Mouse (Mus musculus): ENCODE data around the gene Gbf1. TPM values are rescaled to one million over a fixed set of nuclear protein-coding genes. Genes with fewer than 3 reads are reported as not detected.

Gbf1 gene
- total RNA-seq, 2 experiments from 2014 or later, result 50.2 to 50.5 TPM

DNA sequence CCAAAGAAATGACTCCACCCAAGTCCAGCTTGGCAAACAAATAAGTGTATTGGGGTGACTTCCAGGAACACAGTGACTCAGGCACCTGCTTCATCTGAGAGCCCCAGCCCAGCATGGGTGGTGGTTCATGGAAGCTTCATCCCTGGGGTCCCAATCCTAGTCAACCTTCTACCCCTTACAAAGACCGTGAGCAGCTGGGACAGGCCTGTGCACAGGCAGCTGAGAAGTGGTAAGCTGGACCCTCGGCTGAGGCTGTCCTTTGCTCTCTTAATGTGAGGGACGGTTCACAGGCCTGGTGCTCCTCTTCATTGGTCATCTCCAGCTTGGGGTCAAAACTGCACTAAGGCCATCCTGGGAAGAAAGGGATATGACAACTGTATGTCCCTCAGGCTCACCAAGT lies 135.3 kb downstream of the Gbf1 start:
- intact Hi-C loops (cut with DNase I), result no loop called here
- DNase-seq, result no peak

DNA sequence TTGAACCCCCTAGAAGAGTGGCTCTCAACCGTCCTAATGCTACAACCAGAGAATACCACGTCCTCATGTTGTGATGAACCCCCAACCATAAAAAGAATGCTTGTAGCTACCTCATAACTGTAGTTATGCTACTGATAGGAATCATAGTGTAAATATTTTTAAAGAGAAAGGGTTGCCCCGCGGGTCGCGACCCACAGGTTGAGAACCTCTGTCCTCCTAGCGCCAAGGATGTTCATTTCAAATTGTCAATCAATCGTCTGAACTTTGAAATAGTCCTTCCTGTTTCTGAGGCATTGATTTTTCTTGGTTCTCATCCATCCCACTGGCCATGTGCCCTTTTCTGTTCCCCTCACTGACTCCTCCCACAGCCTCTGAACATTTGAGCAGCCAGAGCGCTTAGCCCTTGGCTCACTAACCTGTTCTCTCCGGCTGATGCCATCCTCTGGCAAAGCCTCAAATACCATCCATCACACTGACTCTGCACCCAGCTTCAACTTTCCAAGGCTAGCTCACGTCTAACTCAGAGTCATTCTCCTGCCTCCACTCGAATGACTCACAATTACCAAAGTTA lies 138.3 kb downstream of the Gbf1 start:
- DNase-seq, result no peak
- intact Hi-C loops (cut with DNase I), result no loop called here

DNA sequence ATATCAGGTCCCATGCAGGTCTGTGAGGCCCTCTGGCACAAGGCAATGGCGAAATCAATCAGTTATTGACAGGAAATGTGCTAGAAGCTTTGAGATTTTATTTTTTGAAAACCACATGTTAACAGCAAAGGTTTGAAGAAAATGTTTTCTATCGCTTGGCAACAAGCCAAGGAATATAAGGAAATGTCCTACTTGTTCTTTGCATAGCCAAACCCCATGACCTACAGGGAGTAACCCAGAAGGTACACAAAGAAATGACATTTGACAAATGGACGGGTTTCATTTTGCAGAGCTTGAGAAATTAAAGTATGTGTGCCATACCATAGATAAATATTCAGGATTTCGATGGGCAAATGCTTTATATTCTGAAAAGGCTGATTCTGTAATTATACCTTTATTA lies 144.6 kb downstream of the Gbf1 start:
- intact Hi-C loops (cut with DNase I), result no loop called here

DNA sequence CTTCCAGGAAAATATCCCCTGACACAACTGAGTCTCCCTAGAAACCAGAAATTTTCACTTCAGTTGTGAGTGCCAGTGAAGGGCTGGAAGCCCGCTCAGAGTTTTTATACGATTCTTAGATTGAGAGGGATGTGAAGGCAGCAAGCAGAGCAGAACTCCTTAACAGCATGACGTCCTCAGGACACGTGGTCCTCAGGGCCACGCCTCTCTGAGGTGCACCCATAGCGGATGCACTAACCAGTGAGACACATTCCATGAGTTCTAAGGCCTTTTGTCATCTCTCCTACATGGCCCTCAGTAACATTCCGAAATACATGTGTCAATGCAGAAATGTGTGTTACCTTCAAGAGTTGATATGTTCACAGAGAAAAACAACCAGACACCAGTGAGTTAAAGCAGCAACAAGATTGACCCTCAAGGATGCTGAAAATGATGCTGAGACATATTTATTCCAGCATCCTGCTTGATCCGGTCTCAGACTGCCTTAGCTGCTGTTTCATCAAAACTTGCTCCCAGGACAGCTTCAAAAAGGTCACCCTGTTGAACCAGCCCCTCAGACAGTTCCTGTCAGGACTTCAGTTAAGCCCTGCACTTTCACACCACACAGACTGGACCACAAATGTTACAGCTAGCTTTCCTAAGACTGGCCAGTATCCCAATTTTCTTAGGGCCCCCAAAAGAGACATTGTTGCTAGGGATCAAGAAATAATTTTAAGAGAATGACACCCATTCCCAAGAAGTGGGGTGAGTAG lies 148.2 kb downstream of the Gbf1 start:
- DNase-seq, result no peak
- intact Hi-C loops (cut with DNase I), result loop anchor here (5.0 kb wide), 1 partner anchor 67 kb away; no protein-coding TSS in a partner anchor

More for the DNA sequence above, 144.6 kb downstream of the Gbf1 start:
- DNase-seq, result no peak

DNA sequence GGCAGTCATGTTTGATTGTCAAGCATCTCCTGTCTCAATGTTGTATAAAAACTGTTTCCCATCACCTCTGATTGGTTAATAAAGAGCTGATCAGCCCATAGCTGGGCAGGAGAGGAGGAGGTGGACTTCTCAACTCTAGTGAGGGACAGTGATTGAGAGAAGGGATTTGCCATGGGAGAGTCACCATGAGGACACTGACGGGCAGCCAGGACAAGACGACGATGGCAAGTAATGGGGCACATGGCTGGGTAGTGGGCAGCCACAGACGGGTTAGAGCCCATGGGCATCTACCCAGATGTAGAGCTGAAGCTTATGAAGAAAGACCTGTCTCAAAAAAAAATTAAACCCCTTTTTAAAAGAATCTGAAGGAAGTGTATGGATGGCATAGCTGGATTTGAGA lies 150.2 kb downstream of the Gbf1 start:
- no peak for DNase-seq
- intact Hi-C loops (cut with DNase I), result loop anchor here (5.0 kb wide), 1 partner anchor 65 kb away; no protein-coding TSS in a partner anchor

DNA sequence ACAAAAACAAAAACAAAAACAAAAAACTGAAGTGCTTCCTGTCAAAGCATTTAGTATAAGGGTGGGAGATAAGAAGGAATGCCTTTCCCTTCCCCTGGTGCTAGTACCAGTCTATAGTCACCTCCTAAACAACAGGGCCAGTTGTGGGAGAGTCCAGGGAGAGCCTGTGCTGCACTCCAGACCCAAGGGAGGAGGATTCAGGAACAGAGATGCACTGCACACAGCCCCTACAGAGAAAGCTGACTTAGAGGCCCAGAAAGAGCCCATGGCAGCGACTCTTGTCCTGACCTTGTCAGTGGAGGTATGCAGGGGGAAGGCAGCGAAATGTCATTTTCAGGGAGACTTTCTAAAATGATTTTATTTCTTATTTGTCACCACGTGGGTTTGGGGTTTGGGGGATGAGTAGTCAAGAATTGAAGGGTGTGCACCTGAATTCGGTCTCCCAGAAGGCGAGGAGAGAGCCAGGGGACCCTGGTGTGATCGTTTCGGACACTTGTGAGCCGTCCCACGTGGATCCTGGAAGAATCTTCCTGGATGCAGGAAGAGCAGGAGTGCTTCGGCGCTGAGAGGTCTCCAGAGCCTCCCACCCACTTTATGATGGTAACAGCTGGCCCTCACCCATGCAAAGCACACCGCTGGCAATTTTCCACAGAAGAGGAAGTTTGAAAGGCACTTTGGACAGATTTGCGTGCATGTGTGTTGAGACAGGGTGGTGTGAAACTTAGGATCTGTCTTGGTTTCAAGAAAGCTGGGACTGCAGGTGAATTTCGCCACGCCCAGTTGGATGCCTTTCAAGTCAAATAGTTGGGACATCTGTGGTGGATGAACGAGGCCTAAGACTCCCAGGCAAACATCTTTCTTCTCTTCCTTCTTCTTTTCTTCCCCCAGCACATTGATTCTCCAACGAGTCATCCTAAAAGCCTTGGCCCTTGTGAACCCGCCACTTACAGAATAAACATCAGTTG lies 151.2 kb downstream of the Gbf1 start:
- intact Hi-C loops (cut with DNase I), result loop anchor here (1.0 to 5.0 kb wide), 2 partner anchors 27 to 64 kb away; no protein-coding TSS in a partner anchor
- peak in 1 of 2 experiments; percentile 21 for DNase-seq

DNA sequence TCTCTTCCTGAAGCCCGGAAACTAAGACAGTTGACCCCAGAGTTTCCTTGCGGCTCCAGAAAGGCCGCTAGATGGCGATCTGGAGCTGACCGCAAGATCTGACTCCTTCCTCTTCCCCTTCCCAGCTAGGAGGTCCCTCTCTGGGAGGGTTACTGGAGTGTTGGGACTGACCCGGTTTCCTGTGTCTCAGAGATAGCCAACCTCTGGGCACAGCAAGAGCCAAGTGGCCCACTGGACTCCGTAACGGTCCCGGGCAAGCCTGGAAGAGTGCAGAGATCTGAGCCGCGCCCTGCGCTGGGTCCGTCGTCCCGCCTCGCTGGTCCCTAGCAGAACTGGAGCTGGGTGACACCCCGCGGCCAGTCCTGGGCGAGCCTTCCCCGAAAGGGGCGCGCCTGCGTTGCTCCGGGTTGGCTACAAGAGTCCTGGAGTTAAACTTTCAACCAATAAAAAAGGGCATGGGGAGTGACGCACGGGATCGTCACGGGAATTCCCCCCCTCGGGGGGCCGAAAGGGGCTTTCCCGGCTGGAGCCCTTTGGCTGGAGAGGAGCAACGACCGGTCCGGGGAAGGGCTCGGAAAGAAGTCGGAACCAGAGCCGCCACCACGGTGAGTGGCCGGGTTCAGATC lies 152.0 kb downstream of the Gbf1 start, which contains the start of gene Nfkb2:
Gene Nfkb2, plus strand, starts transcription at position 105 of the 626 bp plus-strand sequence.
- intact Hi-C loops (cut with DNase I), result loop anchor here (1.0 to 5.0 kb wide), 2 partner anchors 26 to 63 kb away; no protein-coding TSS in a partner anchor
- DNase-seq, result peak; percentile 97 to 98

DNA sequence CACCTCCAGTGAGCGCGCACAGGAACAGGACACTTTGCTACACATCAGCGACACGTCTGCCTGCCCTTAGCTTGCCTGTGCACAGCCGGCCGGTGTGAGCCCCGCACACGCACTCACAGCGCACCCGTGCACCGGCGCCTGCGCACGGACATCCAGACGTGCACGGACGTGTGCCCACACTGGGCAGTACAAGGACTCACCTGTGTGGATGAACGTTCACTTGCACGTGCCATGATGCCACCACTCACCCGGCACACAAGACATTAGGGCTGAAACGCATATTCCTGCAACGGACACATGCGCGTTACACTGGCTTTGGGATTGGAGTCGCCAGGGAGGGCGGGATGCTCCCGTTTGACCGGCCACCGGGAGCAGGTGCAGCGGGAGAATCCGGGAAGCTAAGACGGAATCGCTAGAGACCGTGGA lies 152.6 kb downstream of the Gbf1 start:
- intact Hi-C loops (cut with DNase I), result loop anchor here (1.0 to 5.0 kb wide), 2 partner anchors 25 to 62 kb away; no protein-coding TSS in a partner anchor
- no peak for DNase-seq

DNA sequence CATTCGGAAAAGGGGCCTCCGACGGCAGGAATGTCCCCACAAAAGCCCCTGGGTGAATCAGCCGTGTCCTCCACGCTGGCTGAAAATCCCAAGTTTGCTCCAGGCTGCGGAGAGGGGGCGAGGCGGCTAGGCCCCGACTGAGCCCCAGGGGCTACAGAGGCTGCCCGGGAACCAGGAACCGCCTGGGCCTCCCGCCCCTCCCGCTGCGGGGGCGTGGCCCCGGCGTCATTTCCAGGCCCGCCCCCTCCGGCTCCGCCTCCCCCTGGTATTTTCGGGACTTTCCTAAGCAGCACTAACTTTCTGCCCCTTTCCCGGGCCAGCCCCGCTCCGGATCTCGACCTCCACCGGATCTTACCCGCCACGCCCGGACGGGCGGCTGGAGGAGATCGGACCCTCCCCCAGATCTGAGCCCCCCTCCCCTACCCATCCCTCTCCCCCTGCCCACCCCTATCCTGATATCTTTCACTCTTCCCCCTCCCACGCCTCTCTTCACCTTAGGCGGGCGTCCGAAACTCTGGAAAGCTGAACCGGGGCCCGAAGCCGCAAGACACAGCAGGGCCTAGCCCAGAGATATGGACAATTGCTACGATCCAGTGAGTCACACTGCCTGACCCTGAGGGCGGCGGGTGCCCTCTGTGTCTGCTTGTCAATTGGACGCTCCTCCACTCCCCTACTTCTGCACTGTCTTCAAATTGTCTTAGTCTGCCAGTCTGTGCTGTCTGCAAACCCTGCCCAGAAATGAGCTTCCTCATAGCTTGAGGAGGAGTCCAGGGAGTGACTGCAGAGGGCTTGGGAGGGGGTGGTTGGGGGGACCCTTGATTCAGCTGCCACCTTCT lies 153.3 kb downstream of the Gbf1 start:
- intact Hi-C loops (cut with DNase I), result no loop called here

DNA sequence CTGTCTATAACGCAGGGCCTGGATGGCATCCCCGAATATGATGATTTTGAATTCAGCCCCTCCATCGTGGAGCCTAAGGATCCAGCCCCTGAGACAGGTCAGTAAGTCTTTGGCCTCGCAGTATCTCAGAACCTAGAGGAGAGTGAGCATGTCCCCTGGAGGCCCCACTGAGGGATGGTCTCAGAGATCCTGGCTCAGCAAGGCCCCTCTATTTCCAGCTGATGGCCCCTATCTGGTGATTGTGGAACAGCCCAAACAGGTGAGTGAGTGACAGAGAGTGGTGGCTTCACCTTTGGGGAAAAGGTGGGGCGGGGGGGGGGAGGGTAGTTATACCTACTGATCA lies 153.9 kb downstream of the Gbf1 start:
- DNase-seq, result no peak
- intact Hi-C loops (cut with DNase I), result no loop called here

More for the DNA sequence above, 153.3 kb downstream of the Gbf1 start:
- DNase-seq, result peak; percentile 93

DNA sequence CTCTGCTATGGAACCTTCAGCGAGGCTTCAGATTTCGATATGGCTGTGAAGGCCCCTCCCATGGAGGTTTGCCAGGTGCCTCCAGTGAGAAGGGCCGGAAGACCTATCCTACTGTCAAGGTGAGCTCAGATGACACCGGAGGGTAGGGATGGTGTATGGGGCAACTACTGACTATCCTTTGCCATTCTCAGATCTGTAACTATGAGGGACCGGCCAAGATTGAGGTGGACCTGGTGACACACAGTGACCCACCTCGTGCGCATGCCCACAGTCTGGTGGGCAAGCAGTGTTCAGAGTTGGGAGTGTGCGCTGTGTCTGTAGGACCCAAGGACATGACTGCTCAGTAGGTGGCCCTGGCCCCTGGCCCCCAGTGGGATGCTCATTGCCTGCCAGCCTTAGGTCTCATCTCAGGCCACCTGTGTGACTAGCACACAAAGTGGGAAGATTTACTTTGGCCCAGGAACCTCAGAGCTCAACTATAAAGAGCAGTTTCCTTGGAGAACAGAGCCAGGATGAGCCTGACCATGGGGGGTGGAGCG lies 154.5 kb downstream of the Gbf1 start:
- intact Hi-C loops (cut with DNase I), result no loop called here
- no peak for DNase-seq

DNA sequence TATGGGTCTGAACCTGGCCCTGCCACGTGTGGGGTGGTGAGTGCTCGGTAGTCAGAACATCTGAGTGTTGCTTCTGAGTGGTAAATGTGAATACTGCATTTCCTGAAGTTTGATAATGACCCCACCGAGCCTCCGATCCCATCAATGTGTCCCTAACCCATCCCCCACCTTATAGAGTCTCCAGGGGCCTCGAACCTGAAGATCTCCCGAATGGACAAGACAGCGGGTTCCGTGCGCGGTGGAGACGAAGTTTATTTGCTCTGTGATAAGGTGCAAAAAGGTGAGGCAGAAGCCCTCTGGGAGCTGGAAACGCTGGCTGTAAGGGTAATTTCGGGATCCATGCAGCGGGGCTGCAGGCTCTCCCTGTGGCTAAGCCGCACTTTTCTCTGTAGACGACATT lies 155.5 kb downstream of the Gbf1 start:
- intact Hi-C loops (cut with DNase I), result loop anchor here (2.0 kb wide), 1 partner anchor 171 kb away; no protein-coding TSS in a partner anchor
- peak in 1 of 2 experiments; percentile 2 for DNase-seq

DNA sequence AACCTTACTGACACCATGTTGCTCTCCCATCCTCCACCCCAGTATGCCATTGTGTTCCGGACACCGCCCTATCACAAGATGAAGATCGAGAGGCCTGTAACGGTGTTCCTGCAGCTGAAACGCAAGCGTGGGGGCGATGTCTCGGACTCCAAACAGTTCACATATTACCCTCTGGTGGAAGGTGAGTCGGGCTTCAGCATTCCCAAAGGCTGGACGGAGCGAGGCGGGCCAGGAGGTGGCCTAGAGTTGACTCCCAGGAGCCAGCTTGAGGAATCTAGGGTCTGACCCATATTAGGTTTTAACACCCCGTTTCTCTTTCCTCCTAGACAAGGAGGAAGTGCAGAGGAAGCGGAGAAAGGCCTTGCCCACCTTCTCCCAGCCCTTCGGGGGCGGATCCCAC lies 156.0 kb downstream of the Gbf1 start:
- intact Hi-C loops (cut with DNase I), result loop anchor here (2.0 kb wide), 1 partner anchor 172 kb away; no protein-coding TSS in a partner anchor
- DNase-seq, result no peak

DNA sequence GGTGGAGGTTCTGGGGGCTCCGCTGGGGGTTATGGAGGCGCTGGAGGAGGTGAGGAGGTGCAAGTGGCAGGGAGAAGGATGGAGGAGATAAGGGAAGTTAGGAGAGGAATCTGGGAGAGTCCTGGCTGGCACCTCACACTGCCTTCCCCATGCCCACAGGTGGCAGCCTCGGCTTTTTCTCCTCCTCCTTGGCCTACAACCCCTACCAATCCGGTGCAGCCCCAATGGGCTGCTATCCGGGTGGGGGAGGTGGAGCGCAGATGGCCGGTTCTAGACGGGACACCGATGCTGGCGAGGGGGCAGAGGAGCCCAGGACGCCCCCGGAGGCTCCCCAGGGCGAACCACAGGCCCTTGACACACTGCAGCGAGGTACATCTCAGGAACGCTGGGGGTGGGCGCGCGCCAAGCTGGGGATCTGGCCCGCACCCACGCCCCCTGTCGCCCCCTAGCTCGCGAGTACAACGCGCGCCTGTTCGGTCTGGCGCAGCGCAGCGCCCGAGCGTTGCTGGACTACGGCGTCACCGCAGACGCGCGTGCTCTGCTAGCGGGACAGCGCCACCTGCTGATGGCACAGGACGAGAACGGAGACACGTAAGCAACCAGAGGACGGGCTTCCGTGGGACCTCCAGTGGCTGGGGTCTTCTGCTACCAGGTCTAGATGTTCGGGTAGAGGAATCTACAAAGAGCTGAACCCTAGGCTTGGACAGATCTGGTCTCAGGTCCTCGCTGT lies 156.6 kb downstream of the Gbf1 start:
- intact Hi-C loops (cut with DNase I), result loop anchor here (2.0 kb wide), 1 partner anchor 172 kb away; no protein-coding TSS in a partner anchor
- DNase-seq, result peak; percentile 87 to 91

DNA sequence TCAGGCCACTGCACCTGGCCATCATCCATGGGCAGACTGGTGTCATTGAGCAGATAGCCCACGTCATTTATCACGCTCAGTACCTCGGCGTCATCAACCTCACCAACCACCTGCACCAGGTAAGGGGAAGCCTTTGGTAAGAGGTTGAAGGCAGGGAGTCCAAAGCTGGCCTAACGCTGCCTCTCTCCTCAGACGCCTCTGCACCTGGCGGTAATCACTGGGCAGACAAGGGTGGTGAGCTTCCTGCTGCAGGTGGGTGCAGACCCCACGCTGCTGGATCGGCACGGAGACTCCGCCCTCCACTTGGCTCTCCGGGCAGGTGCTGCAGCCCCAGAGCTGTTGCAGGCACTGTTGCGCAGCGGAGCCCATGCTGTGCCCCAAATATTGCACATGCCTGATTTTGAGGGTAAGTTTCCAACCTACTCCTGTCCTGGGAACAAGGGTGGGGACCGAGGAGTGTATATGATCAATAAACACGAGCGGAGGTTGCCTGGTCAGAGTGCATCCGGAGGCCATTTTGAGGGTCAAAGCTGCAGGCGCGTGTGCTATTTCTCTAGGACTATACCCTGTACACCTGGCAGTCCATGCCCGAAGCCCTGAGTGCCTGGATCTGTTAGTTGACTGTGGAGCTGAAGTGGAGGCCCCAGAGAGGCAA lies 157.5 kb downstream of the Gbf1 start:
- DNase-seq, result peak in 1 of 2 experiments; percentile 4
- intact Hi-C loops (cut with DNase I), result loop anchor here (2.0 kb wide), 1 partner anchor 173 kb away; no protein-coding TSS in a partner anchor

DNA sequence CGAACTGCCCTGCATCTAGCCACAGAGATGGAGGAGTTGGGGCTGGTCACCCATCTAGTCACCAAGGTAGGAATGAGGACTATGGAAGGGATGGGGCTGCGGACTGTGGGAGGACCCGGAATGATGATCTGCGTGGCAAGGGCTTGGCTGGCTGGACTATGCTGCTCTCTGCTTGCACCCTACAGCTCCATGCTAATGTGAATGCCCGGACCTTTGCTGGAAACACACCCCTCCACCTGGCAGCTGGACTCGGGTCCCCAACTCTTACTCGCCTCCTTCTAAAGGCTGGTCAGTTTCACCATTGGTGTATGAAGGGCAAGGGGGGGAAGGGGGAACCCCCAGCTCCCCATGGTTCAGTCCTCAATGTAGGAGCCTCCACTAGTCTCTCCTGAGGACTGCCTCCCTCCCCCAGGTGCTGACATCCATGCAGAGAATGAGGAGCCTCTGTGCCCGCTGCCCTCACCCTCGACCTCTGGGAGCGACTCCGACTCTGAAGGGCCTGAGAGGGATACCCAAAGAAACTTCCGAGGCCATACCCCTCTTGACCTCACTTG lies 158.1 kb downstream of the Gbf1 start:
- intact Hi-C loops (cut with DNase I), result no loop called here
- DNase-seq, result no peak

DNA sequence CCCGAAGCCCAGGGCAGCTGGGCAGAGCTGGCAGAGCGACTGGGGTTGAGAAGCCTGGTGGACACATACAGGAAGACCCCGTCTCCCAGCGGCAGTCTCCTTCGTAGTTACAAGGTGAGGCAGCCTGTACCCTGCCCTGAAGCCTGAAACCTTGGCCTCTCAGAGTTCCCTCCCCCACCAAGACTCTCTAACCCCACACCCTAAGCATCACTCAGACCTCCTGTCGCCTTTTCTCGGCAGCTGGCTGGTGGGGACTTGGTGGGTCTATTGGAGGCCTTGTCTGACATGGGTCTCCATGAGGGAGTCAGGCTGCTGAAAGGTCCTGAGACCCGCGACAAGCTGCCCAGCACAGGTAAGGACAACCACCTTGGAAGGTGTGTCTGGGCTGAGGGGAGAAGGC lies 159.0 kb downstream of the Gbf1 start:
- intact Hi-C loops (cut with DNase I), result no loop called here
- peak in 1 of 2 experiments; percentile 1 for DNase-seq
